Mouse (Mus musculus) heart, postnatal 0 days (tissue): ENCODE results near the gene Itfg2.

Experiments used
- CTCF ChIP-seq: IDR thresholded peaks from 2 replicates; pipeline ENCODE4 v1.5.1; 2016; ENCODE audit warnings: antibody characterized with exemption, control low read depth, low read depth
- EP300 ChIP-seq: IDR thresholded peaks from 2 replicates; pipeline ENCODE4 v1.6.1; 2016; ENCODE audit warnings: antibody characterized with exemption, low read depth

GRCm38 (mm10) chr6:128433566-128433965, 8.8 kb upstream of the Itfg2 start:
- TF ChIP-seq EP300 (no peak), CTCF (no peak)
